Mouse (Mus musculus) heart, adult 18-20 months (tissue): ENCODE measurements around the gene Nbea. TPM values are rescaled to one million over a fixed set of nuclear protein-coding genes. Genes with fewer than 3 reads are reported as not detected.
A peak's percentile ranks its signal among the peaks of the same experiment; 100 is the strongest.
"Not testable (repeated sequence)": the region's sequence is repeated elsewhere in the genome, so short reads cannot be mapped to it uniquely, and the experiment has no call there.

Experiments used
- DNase-seq, 2 experiments: peaks; one replicate each; pipeline ENCODE4 v3.0.0; 2021 to 2022; ENCODE audit warnings: mixed read lengths in 1 of 2
- total RNA-seq, 2 experiments: library from RNA; stranded (reverse); gene quantifications; 2 replicates each; pipeline ENCODE4 v1.2.3; 2021

Nbea gene
- total RNA-seq, 2 experiments from 2014 or later, result 11.8 to 14.2 TPM

GRCm38 (mm10) chr3:55661678-55662445 lies 521.6 kb downstream of the Nbea start:
- DNase-seq, result no peak

DNA sequence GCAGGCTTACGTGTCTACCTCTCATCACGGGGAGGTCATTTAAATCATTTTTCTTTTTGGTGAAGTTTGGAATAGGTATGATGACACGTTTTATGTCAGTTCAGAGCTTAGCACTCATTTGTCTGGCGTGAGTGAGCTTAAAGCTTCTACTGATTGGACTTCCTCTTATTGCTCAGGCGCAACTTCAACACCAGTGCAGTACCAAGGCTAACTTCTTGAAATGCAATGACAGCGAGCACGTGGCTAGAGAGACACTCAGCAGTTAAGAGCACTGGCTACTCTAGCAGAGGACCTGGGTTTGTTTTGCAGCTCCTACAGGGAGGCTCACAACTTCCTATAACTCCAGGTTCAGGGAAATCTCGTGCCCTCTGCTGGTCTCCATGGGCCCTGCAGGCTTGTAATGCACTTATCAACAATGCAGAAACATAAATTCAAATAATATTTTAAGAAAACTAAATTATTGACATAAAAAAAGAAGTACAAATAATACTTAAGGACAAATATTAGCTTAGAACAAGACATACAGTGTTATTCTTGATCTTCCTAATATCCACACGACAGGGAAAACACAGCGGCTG lies 523.2 kb downstream of the Nbea start:
- DNase-seq, result peak in 1 of 2 experiments; percentile 10

- no peak for DNase-seq
Measured at GRCm38 (mm10) chr3:55659558-55660215, 523.8 kb downstream of the Nbea start.

DNA sequence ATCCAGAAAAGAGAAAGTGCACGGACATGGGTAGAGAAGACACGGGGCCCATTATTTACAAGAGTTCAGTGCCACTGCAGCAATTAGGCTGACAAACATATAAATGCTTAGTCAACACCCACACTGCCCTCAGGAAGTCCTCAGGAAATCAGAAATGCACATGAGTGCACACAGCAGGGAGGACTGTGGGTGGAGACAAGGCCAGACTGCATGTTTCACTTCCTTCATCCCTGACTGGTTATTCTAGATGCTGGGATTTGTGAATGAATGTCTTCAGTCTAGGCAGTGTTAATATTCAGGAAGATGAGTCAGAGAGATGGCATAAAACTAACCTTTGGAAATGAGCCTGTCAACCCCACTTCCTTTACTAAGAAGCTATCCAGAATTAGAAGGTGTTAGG lies 531.2 kb downstream of the Nbea start:
- peak; percentile 24 to 64 for DNase-seq

DNA sequence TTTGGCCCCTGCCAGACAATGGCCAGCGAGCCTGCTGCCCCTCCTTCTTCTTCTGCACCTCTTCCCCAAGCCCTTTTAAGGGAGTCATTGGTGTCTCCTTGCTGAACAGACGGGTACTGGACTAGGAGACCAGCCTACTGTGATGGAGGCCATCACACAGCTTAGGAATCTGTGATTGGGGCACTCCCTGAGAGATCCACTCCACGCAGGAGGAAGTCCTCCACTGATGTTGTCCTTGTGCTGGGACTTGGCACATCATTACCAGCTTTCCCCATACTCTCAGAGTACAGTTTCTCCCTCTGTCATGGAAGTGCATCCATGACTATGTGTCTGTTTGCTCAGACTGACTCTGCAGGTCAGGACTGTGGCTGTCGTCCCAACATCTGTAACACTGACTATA lies 531.6 kb downstream of the Nbea start:
- no peak for DNase-seq

DNA sequence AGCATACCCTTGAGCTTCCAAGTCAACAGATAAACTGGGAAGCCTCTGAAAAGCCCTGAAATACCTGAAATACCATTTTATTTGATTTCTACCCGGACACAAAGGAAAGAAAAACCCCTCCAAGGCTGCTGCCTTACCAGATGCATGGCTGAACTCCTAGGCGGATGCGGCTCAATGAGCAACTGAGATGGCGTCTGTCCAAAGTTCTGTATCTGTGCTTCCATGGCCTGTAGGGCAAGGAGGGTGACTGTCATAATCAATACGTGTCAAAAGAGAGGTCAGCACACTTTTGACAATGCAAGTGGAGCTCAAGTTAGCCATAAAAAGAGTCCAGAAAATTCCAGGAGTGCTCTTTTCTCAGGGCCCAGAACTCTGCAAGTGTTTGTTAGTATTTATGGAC lies 534.0 kb downstream of the Nbea start:
- no peak for DNase-seq

DNA sequence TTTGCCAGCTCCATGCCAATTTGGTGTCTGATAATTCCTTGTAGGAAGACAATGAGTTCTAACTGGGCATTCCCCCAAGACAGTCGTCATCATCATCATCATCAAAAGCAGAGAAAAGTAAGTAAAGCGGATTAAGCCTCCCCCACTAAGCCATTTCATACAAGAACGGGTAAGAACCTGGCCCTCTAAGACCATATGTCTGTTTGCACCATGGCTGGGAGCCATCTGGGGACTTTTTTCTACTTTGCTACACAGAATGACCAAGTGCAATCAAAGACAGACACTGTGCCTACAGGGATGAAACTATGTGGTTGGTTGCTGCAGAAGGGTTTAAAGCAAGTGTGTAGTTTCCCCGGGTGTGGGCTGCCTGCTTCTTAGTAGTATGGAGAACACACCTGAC lies 535.2 kb downstream of the Nbea start:
- no peak for DNase-seq

DNA sequence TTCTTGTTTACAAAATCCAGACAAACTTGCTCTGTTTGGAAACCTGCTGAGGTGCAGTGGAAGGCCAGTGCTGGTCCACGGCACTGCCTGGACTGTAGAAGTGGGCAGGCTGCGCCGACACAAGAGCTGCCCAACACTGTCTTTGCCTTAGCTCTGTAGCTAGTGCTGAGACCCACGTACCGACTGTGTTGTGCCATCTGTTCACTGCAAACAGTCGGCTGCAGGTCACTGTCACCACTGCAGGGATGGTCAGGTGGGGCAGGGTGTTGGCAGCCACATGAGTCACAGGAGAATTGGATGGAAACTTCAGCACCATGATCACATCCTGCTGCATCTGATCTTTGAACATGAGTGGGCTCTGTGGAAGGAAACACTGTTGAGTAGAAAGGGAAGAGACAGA lies 536.3 kb downstream of the Nbea start:
- no peak for DNase-seq

DNA sequence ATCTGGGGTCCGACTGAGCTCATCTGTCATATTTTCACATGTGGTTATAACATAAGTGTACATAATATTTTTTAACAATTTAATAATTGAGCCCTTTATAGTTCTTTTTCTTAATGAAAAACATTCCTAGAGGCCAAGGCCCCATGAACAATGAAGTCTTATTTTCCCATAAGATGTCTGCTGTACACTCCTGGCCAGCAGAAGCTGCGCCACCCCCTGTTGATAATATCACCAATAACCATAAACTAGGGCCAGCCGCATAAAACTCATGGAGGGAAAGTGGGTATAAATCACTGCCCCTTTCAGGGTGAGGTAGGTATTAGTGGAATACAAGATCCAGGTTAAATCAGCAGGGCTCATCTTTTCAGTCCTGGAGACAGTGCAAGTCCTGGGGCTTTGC lies 537.1 kb downstream of the Nbea start:
- no peak for DNase-seq

- no peak for DNase-seq
Measured at GRCm38 (mm10) chr3:55644035-55644618, 539.4 kb downstream of the Nbea start.

- DNase-seq, result no peak
Measured at GRCm38 (mm10) chr3:55637660-55638059, 545.8 kb downstream of the Nbea start.

DNA sequence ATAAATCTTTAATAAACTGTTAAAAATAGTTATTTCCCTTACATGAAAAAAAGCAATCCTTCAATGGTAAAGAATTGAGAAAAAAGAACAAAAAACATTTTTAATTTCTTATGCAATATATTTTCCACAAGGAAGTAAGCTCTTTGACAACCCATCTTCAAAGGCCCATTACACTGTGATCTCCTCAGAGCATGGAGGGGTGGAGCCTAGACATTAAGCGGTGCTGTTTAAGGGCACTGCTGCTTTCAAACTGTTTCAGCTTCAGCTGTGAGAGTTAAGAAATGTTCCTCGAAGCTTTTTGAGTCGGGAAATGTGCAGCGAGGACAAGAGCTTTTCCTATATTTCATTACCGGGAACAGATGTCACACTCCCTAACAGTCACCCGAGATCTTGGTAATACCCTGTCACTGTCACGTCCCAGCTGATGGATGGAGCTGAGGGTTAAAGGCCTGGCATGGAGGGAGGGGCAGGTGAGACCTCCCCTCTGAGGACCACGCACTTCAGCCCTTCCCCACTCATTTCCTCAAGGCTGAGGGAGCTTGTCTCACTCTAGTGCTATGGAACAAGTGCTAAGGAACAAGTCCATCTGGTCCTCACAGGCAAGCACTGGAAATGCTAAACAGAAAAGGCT lies 547.8 kb downstream of the Nbea start:
- DNase-seq, result no peak

GRCm38 (mm10) chr3:55627054-55627453 lies 556.4 kb downstream of the Nbea start:
- DNase-seq, result peak in 1 of 2 experiments; percentile 6

DNA sequence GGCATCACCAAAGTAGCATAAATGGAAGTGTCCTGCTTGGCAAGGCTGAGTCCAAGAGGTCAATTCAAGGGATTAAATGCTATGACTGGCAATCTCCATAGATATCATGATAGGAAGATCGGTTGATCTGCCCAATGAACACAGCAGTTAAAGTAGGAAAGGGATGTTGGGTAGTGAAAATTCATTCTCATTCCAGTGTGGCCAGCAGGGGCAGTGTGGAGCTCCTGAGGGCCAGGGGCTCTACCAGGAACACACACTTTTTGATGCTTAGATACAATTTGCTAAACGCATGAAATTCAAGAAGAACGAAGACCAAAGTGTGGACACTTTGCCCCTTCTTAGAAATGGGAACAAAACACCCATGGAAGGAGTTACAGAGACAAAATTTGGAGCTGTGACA lies 561.5 kb downstream of the Nbea start:
- DNase-seq, result not testable (repeated sequence)

DNA sequence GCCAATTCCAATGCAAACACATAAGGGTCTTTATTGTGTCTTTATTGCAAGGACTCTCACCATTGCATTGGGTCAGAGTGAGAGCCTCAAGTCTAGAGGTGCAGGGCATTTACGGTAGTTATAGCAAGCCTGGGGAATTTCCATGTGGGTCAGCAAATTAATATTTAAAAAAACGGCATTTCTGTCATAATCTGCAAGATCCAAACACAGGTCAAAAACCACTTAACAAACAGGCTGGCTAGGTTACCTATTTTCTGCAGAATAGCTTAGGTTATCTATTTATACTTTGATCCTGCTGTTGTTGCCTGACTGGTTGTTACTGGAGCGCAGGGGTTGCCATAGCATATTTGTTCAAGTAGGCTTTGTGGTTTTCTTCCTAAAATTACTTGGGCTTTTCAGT lies 565.1 kb downstream of the Nbea start:
- DNase-seq, result no peak

- DNase-seq, result no peak
Measured at GRCm38 (mm10) chr3:55612459-55613115, 570.9 kb downstream of the Nbea start.

- no peak for DNase-seq
Measured at GRCm38 (mm10) chr3:55612023-55612422, 571.5 kb downstream of the Nbea start.

DNA sequence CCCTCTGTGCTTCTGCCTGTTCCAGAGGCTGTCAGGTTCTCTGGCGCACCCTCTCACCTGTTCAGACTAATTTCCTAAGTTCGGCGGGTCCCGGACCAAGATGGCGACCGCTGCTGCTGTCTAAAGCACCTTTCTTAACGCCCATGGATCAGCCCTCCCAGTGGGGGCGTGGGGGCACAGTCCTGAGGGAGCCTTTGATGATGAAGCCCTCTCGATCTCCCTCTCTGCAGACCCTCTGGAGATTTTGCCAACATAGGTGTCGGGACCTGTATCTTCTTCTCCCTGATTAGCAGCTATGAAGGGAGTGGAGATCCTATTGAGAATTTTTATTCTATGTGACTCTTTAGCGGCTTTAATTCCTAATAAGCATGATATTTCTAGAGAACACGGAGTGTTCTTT lies 573.3 kb downstream of the Nbea start:
- no peak for DNase-seq

DNA sequence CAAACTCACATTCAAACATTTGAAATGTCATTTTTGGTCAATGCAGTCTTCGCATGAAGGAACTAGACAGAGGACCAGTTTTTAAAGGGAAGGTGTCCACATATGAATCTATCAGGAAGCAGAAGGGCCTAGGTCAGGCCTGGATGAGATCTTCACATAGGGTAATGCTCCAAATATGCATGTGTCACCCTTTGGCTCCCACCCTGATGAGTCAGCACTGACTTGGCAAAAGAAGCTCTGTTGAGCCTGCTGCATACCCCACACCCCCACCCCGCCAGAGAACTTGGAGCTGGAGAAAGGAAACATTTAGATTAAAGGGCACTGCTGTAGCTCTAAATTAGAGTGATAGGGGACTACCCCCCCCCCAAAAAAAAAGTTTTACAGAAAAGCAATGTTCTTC lies 583.2 kb downstream of the Nbea start:
- DNase-seq, result peak; percentile 85 to 88

GRCm38 (mm10) chr3:55599366-55600085 lies 584.0 kb downstream of the Nbea start:
- DNase-seq, result no peak

- no peak for DNase-seq
Measured at GRCm38 (mm10) chr3:55598681-55599080, 584.8 kb downstream of the Nbea start.
